9 mouse cellular contexts compared by ENCODE assay signal in genomic region chr4:152731988-152732387, GRCm38 (mm10).
A peak's percentile ranks its signal among the peaks of the same experiment; 100 is the strongest.
DNase-seq lines count a peak whose midpoint lies in the region; ATAC-seq lines count a peak whose summit lies in the region.
"Had no signal": no experiment of that assay in that cellular context is flagged by ENCODE, and none has a peak within 500 bp of the region (broad histone marks: within the 10 kb centered on the region; RNA-seq: fewer than 3 reads in every experiment).

No protein-coding gene starts in this region.

- H3K4me2 ChIP-seq in heart, embryonic 11.5 days: no peak overlapping the region
- H3K4me2 ChIP-seq: heart, embryonic 15.5 days had no signal

- H3K27ac ChIP-seq in heart, embryonic 11.5 days (ENCODE audit: low read depth, low read length): no peak overlapping the region
- H3K27ac ChIP-seq: heart, embryonic 15.5 days had no signal

- no peaks in the 10 kb centered on the region for H3K4me1 ChIP-seq in heart, embryonic 11.5 days (ENCODE audit: control insufficient read depth, insufficient read depth, low read length)
- H3K4me1 ChIP-seq: heart, embryonic 15.5 days had no signal

- H3K9ac ChIP-seq in heart, embryonic 11.5 days (ENCODE audit: low read depth, low read length): no peak overlapping the region
- H3K9ac ChIP-seq: heart, embryonic 15.5 days had no signal

- no peaks in the 10 kb centered on the region for H3K36me3 ChIP-seq in heart, embryonic 11.5 days (ENCODE audit: control insufficient read depth, insufficient read depth, low read length)
- H3K36me3 ChIP-seq: heart, embryonic 15.5 days had no signal

- H3K9me3 ChIP-seq in heart, embryonic 11.5 days (replicated peaks; ENCODE audit: control insufficient read depth, low read length): no peaks in the 10 kb centered on the region
- H3K9me3 ChIP-seq: heart, embryonic 15.5 days had no signal

- DNase-seq in kidney, adult 9 months: peak; percentile 6
- DNase-seq in kidney, adult 18-20 months: no peak
- peak; percentile 19 to 20 for DNase-seq in cerebellum, adult 18-20 months
- peak; percentile 35 to 39 for DNase-seq in frontal cortex, postnatal 10 days (ENCODE audit: low spot score in 2 of 2)
- DNase-seq in left cerebral cortex, adult 9 months (ENCODE audit: low spot score in 2 of 2): peak; percentile 15 to 76
- no peak for DNase-seq in B cell, adult 2 months

- ATAC-seq in megakaryocyte, adult 5-6 weeks (ENCODE audit: poor library complexity, severe bottlenecking): no peak
- no peak for ATAC-seq in heart, embryonic 11.5 days (replicated peaks; ENCODE audit: insufficient number of reproducible peaks, low FRiP score, low TSS enrichment)

- WGBS in heart, embryonic 11.5 days (ENCODE audit: insufficient replicate concordance): 68% methylated on average over 10 of the region's 10 CpGs

- no peak overlapping the region for H3K4me3 ChIP-seq in heart, embryonic 11.5 days (ENCODE audit: low read depth, low read length)
- H3K4me3 ChIP-seq: heart, embryonic 15.5 days had no signal

- no peaks in the 10 kb centered on the region for H3K27me3 ChIP-seq in heart, embryonic 11.5 days (ENCODE audit: control insufficient read depth, insufficient read depth, low read length)
- H3K27me3 ChIP-seq: heart, embryonic 15.5 days had no signal

Comparison
In these comparisons a context has a peak if more than half of its experiments do, and no peak if none do; other contexts are left out.
1. DNase-seq: peak in kidney, adult 9 months (single experiment), cerebellum, adult 18-20 months (2 of 2), frontal cortex, postnatal 10 days (2 of 2) and left cerebral cortex, adult 9 months (2 of 2); none in kidney, adult 18-20 months (single experiment) and B cell, adult 2 months (0 of 2).